ENCODE assay signal across 9 mouse cellular contexts in the genomic region with DNA sequence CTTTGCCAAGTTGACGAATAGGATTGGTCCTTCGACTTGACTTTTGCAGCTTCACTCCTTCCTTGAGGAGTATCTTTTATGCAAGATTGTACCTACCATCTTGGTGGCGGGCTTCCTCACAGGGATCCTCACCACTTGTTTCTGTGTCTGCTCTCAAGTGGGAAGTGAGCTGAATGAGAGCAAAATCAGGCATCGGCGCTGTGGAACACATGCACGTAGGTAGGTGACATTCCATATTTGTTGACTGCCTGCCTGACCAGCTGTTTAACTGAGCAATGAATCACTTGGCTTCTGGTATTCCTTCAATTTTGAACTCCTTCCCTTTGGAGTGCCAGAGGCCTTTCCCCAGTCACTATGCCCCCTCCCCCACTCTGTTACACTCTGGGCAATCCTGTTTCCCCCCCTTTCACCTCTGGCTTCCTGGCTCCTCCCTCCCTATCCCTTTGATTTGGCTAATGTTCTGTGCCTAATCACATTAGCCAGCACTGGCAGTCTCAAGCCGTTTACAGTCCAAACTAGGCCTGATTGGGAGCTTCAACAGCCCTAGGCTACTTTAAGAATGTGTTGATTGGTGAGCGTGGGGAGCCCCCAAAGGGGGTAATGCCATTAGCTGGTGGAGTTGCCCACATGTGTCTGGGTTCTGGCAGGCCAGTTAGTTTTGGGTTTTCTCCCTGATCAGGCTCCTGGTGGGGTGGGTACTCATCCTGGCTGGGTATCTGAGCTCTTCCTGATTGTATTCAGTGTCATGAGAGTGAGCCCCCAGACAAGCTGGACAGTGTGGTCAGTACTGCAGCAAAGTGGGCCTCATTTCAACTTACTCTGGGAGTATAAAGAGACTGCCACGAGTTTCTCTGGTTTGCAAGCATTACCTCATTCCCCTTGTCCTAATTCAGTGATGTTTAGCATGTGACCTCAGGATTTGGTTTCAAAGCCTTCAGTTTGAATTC.
DNase-seq lines count a peak whose midpoint lies in the region; ATAC-seq and TF ChIP-seq lines count a peak whose summit lies in the region.
"Had no signal": no experiment of that assay in that cellular context is flagged by ENCODE, and none has a peak within 500 bp of the region (broad histone marks: within the 10 kb centered on the region; RNA-seq: fewer than 3 reads in every experiment).

No protein-coding gene starts in this region.

- no peak overlapping the region for H3K4me2 ChIP-seq in forebrain, postnatal 0 days (ENCODE audit: low read depth)
- H3K4me2 ChIP-seq in midbrain, embryonic 13.5 days (replicated peaks), result no peak overlapping the region
- H3K4me2 ChIP-seq: heart, embryonic 13.5 days had no signal

- no peak overlapping the region for H3K27ac ChIP-seq in kidney, adult 2 months (ENCODE audit: insufficient read depth, low read depth, low read length)
- H3K27ac ChIP-seq in forebrain, postnatal 0 days (ENCODE audit: low read depth, low read length), result no peak overlapping the region
- H3K27ac ChIP-seq in midbrain, embryonic 13.5 days, result no peak overlapping the region
- H3K27ac ChIP-seq: heart, embryonic 13.5 days had no signal

- peak; percentile 58 for ATAC-seq in forebrain, postnatal 0 days
- peak; percentile 88 for ATAC-seq in midbrain, embryonic 13.5 days

- TF ChIP-seq CTCF in kidney, adult 2 months (conservative IDR thresholded peaks at IDR 0.05; ENCODE audit: insufficient read depth, insufficient read length, low read depth, low read length), result no peak
- no peak for TF ChIP-seq CTCF in forebrain, postnatal 0 days (IDR thresholded peaks at IDR 0.05; ENCODE audit: low read depth)

- H3K9me3 ChIP-seq in forebrain, postnatal 0 days (ENCODE audit: low read length), result no peaks in the 10 kb centered on the region
- no peaks in the 10 kb centered on the region for H3K9me3 ChIP-seq in midbrain, embryonic 13.5 days
- H3K9me3 ChIP-seq: heart, embryonic 13.5 days had no signal

- H3K4me1 ChIP-seq in kidney, adult 2 months (ENCODE audit: control insufficient read depth, insufficient read depth, low read length), result no peaks in the 10 kb centered on the region
- H3K4me1 ChIP-seq in forebrain, postnatal 0 days (ENCODE audit: insufficient read depth), result no peaks in the 10 kb centered on the region
- peaks cover 28% of the 10 kb centered on the region for H3K4me1 ChIP-seq in midbrain, embryonic 13.5 days (replicated peaks)

- DNase-seq in kidney, adult 2 months, result peak; percentile 11
- no peak for DNase-seq in kidney, adult 18-20 months
- peak; percentile 76 for DNase-seq in embryo, embryonic 11 days
- peak; percentile 41 for DNase-seq in forebrain, postnatal 0 days
- no peak for DNase-seq in adipocyte (ENCODE audit: low spot score)
- no peak for DNase-seq in cerebellum, adult 18-20 months
- no peak for DNase-seq in cerebellum, adult 9-11 months

- no peak for TF ChIP-seq POLR2A in kidney, adult 2 months (IDR thresholded peaks at IDR 0.05; ENCODE audit: low read depth, low read length)

- no peaks in the 10 kb centered on the region for H3K27me3 ChIP-seq in kidney, adult 2 months (replicated peaks; ENCODE audit: control insufficient read depth, insufficient read depth, low read length)
- H3K27me3 ChIP-seq in forebrain, postnatal 0 days (ENCODE audit: insufficient read depth, low read length), result no peaks in the 10 kb centered on the region
- 0 out of 2 replicates have a peak, but pooled peaks cover 6% of the 10 kb centered on the region for H3K27me3 ChIP-seq in midbrain, embryonic 13.5 days
- H3K27me3 ChIP-seq: heart, embryonic 13.5 days had no signal

- 62% methylated on average over 9 of the region's 9 CpGs for WGBS in kidney, adult 2 months
- 52% methylated on average over 9 of the region's 9 CpGs for WGBS in forebrain, postnatal 0 days
- WGBS in midbrain, embryonic 13.5 days, result 55% methylated on average over 9 of the region's 9 CpGs

- no peak overlapping the region for H3K4me3 ChIP-seq in kidney, adult 2 months (ENCODE audit: insufficient read depth, low read depth, low read length)
- H3K4me3 ChIP-seq in forebrain, postnatal 0 days (ENCODE audit: low read depth, low read length), result no peak overlapping the region
- H3K4me3 ChIP-seq in midbrain, embryonic 13.5 days (replicated peaks), result no peak overlapping the region
- H3K4me3 ChIP-seq: heart, embryonic 13.5 days had no signal

- H3K9ac ChIP-seq in forebrain, postnatal 0 days, result no peak overlapping the region
- no peak overlapping the region for H3K9ac ChIP-seq in midbrain, embryonic 13.5 days (replicated peaks)
- H3K9ac ChIP-seq: heart, embryonic 13.5 days had no signal

- H3K36me3 ChIP-seq in kidney, adult 2 months (ENCODE audit: control insufficient read depth, insufficient read depth, low read length), result no peaks in the 10 kb centered on the region
- no peaks in the 10 kb centered on the region for H3K36me3 ChIP-seq in forebrain, postnatal 0 days (ENCODE audit: insufficient read depth)
- H3K36me3 ChIP-seq in midbrain, embryonic 13.5 days, result no peaks in the 10 kb centered on the region
- H3K36me3 ChIP-seq: heart, embryonic 13.5 days had no signal

Comparison
In these comparisons a context has a peak if more than half of its experiments do, and no peak if none do; other contexts are left out.
1. DNase-seq: peak in kidney, adult 2 months (single experiment), embryo, embryonic 11 days (single experiment) and forebrain, postnatal 0 days (single experiment); none in kidney, adult 18-20 months (single experiment), adipocyte (single experiment), cerebellum, adult 18-20 months (0 of 2) and cerebellum, adult 9-11 months (single experiment).